Mouse (Mus musculus): ENCODE results near the gene 1810055G02Rik.

DNA sequence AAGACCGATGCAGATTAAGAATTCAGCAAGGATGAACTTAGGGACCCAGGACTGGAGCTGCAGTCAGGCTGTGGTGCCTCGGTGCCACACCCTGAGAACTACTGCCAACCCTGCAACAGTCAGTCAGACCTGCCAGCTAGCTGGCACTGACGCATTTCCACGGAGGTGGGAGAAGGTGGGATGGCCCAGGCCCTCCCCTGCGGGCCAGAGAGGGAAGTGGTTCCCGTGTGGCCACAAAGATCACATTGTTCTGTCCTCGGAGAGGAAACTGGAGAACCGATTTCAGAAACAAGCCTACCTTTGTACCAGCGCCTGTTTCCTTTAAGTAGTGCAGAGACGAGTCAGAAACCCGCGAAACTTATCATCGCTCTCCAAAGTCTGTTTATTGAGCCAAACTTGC, 39.0 kb upstream of the 1810055G02Rik start:
- TF ChIP-seq MEF2A (IDR thresholded peaks at IDR 0.05; ENCODE audit: borderline replicate concordance, low read depth, low read length) (no peak), CTCF (conservative IDR thresholded peaks at IDR 0.05 in 1 of 2, IDR thresholded peaks at IDR 0.05 in 1 of 2; ENCODE audit: low read depth in 2 of 2, low read length in 2 of 2) (no peak), USF1 (IDR thresholded peaks at IDR 0.05; ENCODE audit: low read depth, low read length) (no peak), KAT2A (IDR thresholded peaks at IDR 0.05; ENCODE audit: insufficient replicate concordance, low read length) (no peak), ZKSCAN1 (IDR thresholded peaks at IDR 0.05; ENCODE audit: borderline replicate concordance, low read depth, low read length) (no peak), ZMIZ1 (IDR thresholded peaks at IDR 0.05; ENCODE audit: low read depth, low read length) (no peak), MAX (IDR thresholded peaks at IDR 0.05; ENCODE audit: low read length) (no peak), POLR2A (IDR thresholded peaks at IDR 0.05; ENCODE audit: low read depth, low read length) (no peak)

Measured in CH12.LX (cell line).